Mouse (Mus musculus): Measurements from ENCODE around the gene Crybg1. TPM values are rescaled to one million over a fixed set of nuclear protein-coding genes. Genes with fewer than 3 reads are reported as not detected.

Crybg1 gene
- 0.05 and 0.16 TPM in 2 replicates for polyA plus RNA-seq (2021; fragmentation: Nextera tagmentation)
- long read RNA-seq, experiment 1, partial matches to known transcripts, result 0 of 1 reads
- long read RNA-seq, experiment 1, other reads (novel, unspliced or antisense), result 1 of 1 reads
- long read RNA-seq, experiment 2, result 0 reads

DNA sequence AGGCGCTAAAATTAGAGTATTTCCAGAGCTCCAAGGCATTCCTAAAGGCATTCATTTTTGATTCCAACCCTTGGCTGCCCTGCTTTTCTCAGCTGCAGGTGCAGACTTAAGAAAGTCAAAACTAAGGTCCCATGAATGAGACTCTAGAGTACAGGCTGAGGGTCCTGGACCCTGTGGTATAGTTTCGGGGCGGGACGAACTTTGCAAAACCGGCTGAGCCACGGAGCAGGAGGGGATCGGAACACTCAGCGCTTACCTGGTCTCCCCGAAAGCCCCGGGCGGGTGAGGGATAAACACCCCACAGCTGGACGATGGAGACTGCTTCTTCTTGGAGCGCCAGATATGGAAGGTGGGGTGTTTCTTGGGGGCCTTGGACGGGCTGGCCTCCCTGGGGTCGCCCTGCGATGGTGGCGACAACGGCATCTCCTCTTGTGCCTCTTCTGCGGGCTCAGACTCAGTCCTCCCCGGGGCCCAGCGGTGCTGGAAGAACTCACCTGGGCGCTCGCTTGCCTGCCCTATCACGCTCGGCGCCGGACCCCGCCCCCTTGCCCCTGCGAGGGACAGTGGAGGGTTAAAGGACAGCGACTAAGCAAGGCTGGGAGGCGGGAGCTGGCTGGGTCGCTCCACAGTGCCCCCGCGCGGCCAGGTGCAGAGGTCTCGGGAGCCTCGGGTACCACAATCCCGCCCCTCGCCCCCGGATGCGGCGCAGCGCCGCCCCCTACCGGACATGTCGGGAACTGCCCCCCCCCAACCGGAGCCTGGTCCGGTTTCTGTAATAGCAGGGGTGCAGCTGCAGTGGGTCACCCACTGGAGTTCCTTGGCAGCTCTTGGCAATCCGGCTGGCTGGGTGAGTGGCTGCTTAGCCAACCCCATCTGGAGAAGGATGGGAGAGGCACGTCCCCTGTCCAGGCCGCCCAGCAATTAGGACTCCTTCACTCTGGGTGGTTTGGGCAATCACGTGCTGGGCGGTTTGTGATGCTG lies at the start of gene Crybg1:
Gene Crybg1, minus strand, starts transcription at position 517 of the 981 bp plus-strand sequence.

DNA sequence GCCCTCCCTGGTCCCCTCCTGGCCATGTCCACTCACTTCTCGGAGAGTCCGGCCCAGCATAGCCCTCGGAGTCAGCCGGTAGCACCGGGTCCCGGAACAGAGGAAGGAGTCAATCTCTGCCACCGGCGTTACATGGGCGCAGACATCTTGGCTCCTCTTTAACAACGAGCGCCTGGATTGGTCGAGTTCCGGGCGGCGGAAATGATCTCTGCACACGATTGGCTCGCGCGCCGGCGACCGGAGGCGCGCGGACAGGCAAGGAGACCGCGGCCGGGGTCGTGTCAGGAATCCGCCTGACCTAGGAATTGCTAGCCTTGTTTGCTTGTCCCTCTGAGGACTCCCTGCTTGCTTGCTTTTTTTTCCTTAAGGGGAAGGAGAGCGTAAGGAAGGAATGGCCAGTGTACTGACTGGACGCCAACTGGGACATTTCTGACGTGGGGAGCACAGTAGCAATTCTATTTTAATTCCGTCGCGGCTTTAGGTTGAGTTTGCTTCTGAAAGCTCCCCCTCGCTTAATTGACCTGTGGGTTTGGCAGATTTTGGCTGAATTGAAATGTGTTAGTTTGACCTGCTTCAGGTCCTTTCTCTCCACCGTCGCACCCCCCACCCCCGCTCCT lies 247.0 kb downstream of the Crybg1 start, which contains the start of the genes Qrsl1 and Rtn4ip1:
Gene Qrsl1, minus strand, starts transcription at position 168 of the 617 bp plus-strand sequence.
Gene Rtn4ip1, plus strand, starts transcription at position 230 of the 617 bp plus-strand sequence.

Other genes with a start within 250 kb of the Crybg1 start
- gene Qrsl1, start 247.1 kb downstream of the Crybg1 start, polyA plus RNA-seq (2021; fragmentation: Nextera tagmentation), result 13.5 and 15.2 TPM in 2 replicates
- 9.8 and 11.8 TPM in 2 replicates for gene Rtn4ip1, start 247.0 kb downstream of the Crybg1 start, polyA plus RNA-seq (2021; fragmentation: Nextera tagmentation)
- gene Atg5, start 119.5 kb upstream of the Crybg1 start, polyA plus RNA-seq (2021; fragmentation: Nextera tagmentation), result 22.8 and 33.4 TPM in 2 replicates